Mouse (Mus musculus): Measurements from ENCODE around the gene Cstf1. TPM values are rescaled to one million over a fixed set of nuclear protein-coding genes. Genes with fewer than 3 reads are reported as not detected.

Gene Cstf1
- polyA plus RNA-seq, 1 experiment from 2014 or later, result 37.3 TPM

- no peak for ATAC-seq (ENCODE audit: low FRiP score)
- no peak overlapping the region for H3K9ac ChIP-seq
- 59% methylated on average over 8 of the region's 8 CpGs for WGBS
- no peaks in the 10 kb centered on the region for H3K36me3 ChIP-seq
- peak overlapping the region; percentile 72; the same call in 1 of the 2 replicates for H3K4me3 ChIP-seq
- H3K27me3 ChIP-seq, result no peaks in the 10 kb centered on the region
- H3K27ac ChIP-seq, result 0 out of 2 replicates have a peak overlapping the region, but pooled peaks have one; percentile 55
- peak overlapping the region; percentile 97 for H3K4me2 ChIP-seq (replicated peaks)
- H3K4me1 ChIP-seq, result peaks cover 16% of the 10 kb centered on the region
- H3K9me3 ChIP-seq (replicated peaks), result no peaks in the 10 kb centered on the region
Observed at GRCm38 (mm10) chr2:172346933-172347611, 23.4 kb upstream of the Cstf1 start.

- no peak for ATAC-seq (ENCODE audit: low FRiP score)
- Histone ChIP-seq H3K27me3 (no peaks in the 10 kb centered on the region), H3K9ac (no peak overlapping the region), H3K4me3 (no peak overlapping the region), H3K4me1 (peaks cover 20% of the 10 kb centered on the region), H3K9me3 (replicated peaks) (no peaks in the 10 kb centered on the region), H3K36me3 (no peaks in the 10 kb centered on the region), H3K4me2 (replicated peaks) (no peak overlapping the region), H3K27ac (peak overlapping the region; percentile 55)
- 62% methylated on average over 3 of the region's 3 CpGs for WGBS
Observed at GRCm38 (mm10) chr2:172348297-172348950, 22.1 kb upstream of the Cstf1 start.

- Histone ChIP-seq H3K27ac (no peak overlapping the region), H3K9me3 (replicated peaks) (no peaks in the 10 kb centered on the region), H3K4me1 (peaks cover 19% of the 10 kb centered on the region), H3K27me3 (no peaks in the 10 kb centered on the region), H3K9ac (no peak overlapping the region), H3K4me3 (no peak overlapping the region), H3K36me3 (peaks cover 1% of the 10 kb centered on the region; the same call in 1 of the 2 replicates), H3K4me2 (replicated peaks) (no peak overlapping the region)
- ATAC-seq (ENCODE audit: low FRiP score), result no peak
- 82% methylated on average over 14 of the region's 14 CpGs for WGBS
Observed at GRCm38 (mm10) chr2:172349776-172350175, 20.7 kb upstream of the Cstf1 start.

DNA sequence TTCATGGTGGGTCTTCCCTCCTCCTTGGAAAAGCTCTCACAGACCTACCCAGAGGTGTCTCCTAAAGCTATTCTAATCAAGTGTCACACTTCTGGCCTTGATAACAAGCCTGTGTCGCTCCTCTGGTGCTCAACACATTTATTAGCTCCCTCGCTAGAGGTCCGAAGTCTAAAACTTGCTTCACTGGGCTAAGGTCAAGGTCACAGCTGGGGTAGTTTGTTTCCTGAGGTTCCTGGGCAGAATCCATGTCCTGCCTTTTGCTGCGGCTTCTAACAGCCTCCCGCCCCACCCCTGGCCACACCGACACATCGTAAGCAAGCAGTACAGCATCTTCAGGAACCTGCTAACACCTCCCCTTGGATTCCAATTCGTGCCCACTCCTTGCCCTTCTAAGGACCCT lies 19.7 kb upstream of the Cstf1 start:
- Histone ChIP-seq H3K36me3 (peaks cover 11% of the 10 kb centered on the region), H3K4me1 (peaks cover 16% of the 10 kb centered on the region; the same call in 1 of the 2 replicates), H3K27ac (no peak overlapping the region), H3K4me2 (replicated peaks) (no peak overlapping the region), H3K9ac (no peak overlapping the region), H3K9me3 (replicated peaks) (no peaks in the 10 kb centered on the region), H3K27me3 (no peaks in the 10 kb centered on the region), H3K4me3 (no peak overlapping the region)
- 77% methylated on average over 8 of the region's 8 CpGs for WGBS
- ATAC-seq (ENCODE audit: low FRiP score), result no peak

DNA sequence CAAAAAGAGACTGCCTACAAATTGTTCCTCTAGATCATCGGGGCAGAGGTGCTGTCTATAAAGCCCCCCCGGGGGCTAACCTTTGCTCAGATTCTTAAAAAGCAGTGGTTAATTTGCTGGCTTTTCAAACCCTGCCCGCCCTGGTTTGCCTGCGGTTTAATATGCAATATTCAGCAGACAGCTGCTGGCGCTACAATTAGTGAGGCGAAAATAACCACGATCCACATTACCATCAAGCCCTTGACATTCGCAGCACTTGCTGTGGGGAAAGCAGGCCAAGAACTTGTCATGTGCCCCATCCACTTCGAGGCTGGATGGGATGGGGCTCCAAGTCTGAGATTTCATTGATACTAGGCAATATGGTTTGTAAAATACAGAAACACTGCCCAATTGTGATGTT lies 17.3 kb upstream of the Cstf1 start:
- WGBS, result 67% methylated on average over 9 of the region's 9 CpGs
- Histone ChIP-seq H3K27me3 (no peaks in the 10 kb centered on the region), H3K9ac (no peak overlapping the region), H3K36me3 (peaks cover 33% of the 10 kb centered on the region), H3K4me2 (replicated peaks) (no peak overlapping the region), H3K4me3 (no peak overlapping the region), H3K9me3 (replicated peaks) (no peaks in the 10 kb centered on the region), H3K27ac (no peak overlapping the region), H3K4me1 (peaks cover 4% of the 10 kb centered on the region; the same call in 1 of the 2 replicates)
- no peak for ATAC-seq (ENCODE audit: low FRiP score)

- Histone ChIP-seq H3K27me3 (no peaks in the 10 kb centered on the region), H3K36me3 (peaks cover 49% of the 10 kb centered on the region), H3K9me3 (replicated peaks) (no peaks in the 10 kb centered on the region), H3K4me1 (peaks cover 4% of the 10 kb centered on the region; the same call in 1 of the 2 replicates), H3K9ac (no peak overlapping the region), H3K4me3 (no peak overlapping the region), H3K4me2 (replicated peaks) (no peak overlapping the region), H3K27ac (0 out of 2 replicates have a peak overlapping the region, but pooled peaks have one; percentile 12)
- ATAC-seq (ENCODE audit: low FRiP score), result no peak
- WGBS, result 77% methylated on average over 9 of the region's 9 CpGs
Observed at GRCm38 (mm10) chr2:172354761-172355160, 15.7 kb upstream of the Cstf1 start.

DNA sequence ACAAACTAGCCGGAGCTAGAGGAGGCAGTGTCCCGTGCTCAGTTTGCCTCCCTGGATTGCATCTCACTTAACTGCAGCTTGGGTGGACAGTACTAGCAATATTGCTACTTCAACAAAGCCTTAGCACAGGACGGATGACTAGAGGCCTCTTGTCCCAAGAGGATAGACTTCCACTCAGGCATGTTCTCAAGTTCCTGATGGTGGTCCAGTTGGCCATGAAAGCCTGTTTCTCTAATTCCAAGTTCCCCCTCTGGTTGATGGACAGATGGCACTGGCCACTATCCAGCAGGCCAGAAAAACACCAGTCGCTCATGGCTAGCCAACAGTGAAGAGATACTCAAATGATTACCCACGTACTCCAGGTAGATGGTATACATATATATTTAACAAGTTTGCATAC lies 14.6 kb upstream of the Cstf1 start:
- H3K27me3 ChIP-seq, result no peaks in the 10 kb centered on the region
- 87% methylated on average over 5 of the region's 5 CpGs for WGBS
- H3K9me3 ChIP-seq (replicated peaks), result no peaks in the 10 kb centered on the region
- no peak overlapping the region for H3K9ac ChIP-seq
- H3K4me1 ChIP-seq, result peaks cover 4% of the 10 kb centered on the region; the same call in 1 of the 2 replicates
- H3K4me3 ChIP-seq, result no peak overlapping the region
- peaks cover 59% of the 10 kb centered on the region for H3K36me3 ChIP-seq
- H3K27ac ChIP-seq, result no peak overlapping the region
- no peak for ATAC-seq (ENCODE audit: low FRiP score)
- H3K4me2 ChIP-seq (replicated peaks), result no peak overlapping the region

DNA sequence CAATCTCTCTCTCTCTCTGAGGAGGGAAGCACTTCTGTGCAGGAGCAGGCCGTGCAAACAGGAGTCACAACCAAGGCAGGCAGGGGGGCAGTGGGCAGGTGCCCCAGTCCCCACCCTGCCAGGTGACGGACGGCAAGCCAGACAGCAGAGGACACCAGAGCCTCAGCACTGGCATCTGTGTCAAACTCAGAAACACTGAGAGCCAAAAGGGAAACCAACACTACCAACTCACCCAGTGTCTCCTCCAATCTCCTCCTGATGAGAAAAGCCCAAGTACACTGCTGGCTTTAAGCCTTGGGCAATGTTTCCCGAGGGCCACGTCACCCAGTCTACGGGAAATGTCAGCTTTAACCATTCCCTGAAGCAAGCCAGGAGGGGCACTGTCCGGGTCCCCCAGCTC lies 7.3 kb upstream of the Cstf1 start:
- H3K4me2 ChIP-seq (replicated peaks), result no peak overlapping the region
- H3K9ac ChIP-seq, result no peak overlapping the region
- H3K36me3 ChIP-seq, result peaks cover 77% of the 10 kb centered on the region
- H3K4me3 ChIP-seq, result no peak overlapping the region
- H3K9me3 ChIP-seq (replicated peaks), result no peaks in the 10 kb centered on the region
- peaks cover 4% of the 10 kb centered on the region; the same call in 1 of the 2 replicates for H3K4me1 ChIP-seq
- WGBS, result 85% methylated on average over 7 of the region's 7 CpGs
- no peak for ATAC-seq (ENCODE audit: low FRiP score)
- no peak overlapping the region for H3K27ac ChIP-seq
- no peaks in the 10 kb centered on the region for H3K27me3 ChIP-seq

- no peaks in the 10 kb centered on the region for H3K9me3 ChIP-seq (replicated peaks)
- ATAC-seq (ENCODE audit: low FRiP score), result no peak
- peak overlapping the region; percentile 85 for H3K4me3 ChIP-seq
- H3K36me3 ChIP-seq, result peaks cover 42% of the 10 kb centered on the region
- 0% methylated on average over 11 of the region's 11 CpGs for WGBS
- H3K4me1 ChIP-seq, result peaks cover 27% of the 10 kb centered on the region
- H3K4me2 ChIP-seq (replicated peaks), result peak overlapping the region; percentile 61
- H3K9ac ChIP-seq, result peak overlapping the region; percentile 84
- H3K27ac ChIP-seq, result no peak overlapping the region
- no peaks in the 10 kb centered on the region for H3K27me3 ChIP-seq
Observed at GRCm38 (mm10) chr2:172371258-172371657, 777 bp downstream of the Cstf1 start.

- Histone ChIP-seq H3K4me1 (peaks cover 9% of the 10 kb centered on the region), H3K4me3 (no peak overlapping the region), H3K27ac (no peak overlapping the region), H3K9ac (no peak overlapping the region), H3K4me2 (replicated peaks) (no peak overlapping the region), H3K9me3 (replicated peaks) (no peaks in the 10 kb centered on the region), H3K36me3 (peaks cover 85% of the 10 kb centered on the region), H3K27me3 (no peaks in the 10 kb centered on the region)
- WGBS, result 89% methylated on average over 4 of the region's 4 CpGs
- no peak for ATAC-seq (ENCODE audit: low FRiP score)
Observed at GRCm38 (mm10) chr2:172376551-172376950, 6.1 kb downstream of the Cstf1 start.

- Histone ChIP-seq H3K4me1 (peaks cover 4% of the 10 kb centered on the region; the same call in 1 of the 2 replicates), H3K9ac (no peak overlapping the region), H3K27me3 (no peaks in the 10 kb centered on the region), H3K9me3 (replicated peaks) (no peaks in the 10 kb centered on the region), H3K27ac (no peak overlapping the region), H3K4me2 (replicated peaks) (no peak overlapping the region), H3K4me3 (no peak overlapping the region), H3K36me3 (peaks cover 90% of the 10 kb centered on the region)
- WGBS, result 72% methylated on average over 5 of the region's 5 CpGs
- ATAC-seq (ENCODE audit: low FRiP score), result no peak
Observed at GRCm38 (mm10) chr2:172376999-172377515, 6.6 kb downstream of the Cstf1 start.

DNA sequence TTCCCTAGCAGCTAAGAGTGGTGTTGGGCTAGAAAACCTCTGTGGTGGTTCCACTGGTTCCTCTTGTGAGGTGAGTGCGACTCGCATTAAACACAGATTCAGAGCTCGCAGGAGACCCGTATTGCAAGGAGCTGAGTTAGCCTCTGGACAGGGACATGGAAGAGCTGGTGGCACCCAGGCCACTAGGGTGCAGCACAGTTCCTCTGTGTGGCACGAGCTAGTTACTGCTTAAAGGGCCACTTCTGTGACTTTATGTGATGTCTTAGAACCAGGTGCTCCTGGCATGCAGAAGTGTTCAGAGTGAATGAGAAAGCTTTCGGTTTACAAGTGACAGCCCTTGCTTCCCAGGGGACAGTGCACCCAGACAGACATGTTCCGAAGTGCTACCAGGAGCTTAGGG lies 7.9 kb downstream of the Cstf1 start:
- no peak overlapping the region for H3K4me3 ChIP-seq
- H3K9ac ChIP-seq, result no peak overlapping the region
- H3K36me3 ChIP-seq, result peaks cover 89% of the 10 kb centered on the region
- H3K4me1 ChIP-seq, result no peaks in the 10 kb centered on the region
- H3K27me3 ChIP-seq, result no peaks in the 10 kb centered on the region
- H3K4me2 ChIP-seq (replicated peaks), result no peak overlapping the region
- ATAC-seq (ENCODE audit: low FRiP score), result no peak
- no peaks in the 10 kb centered on the region for H3K9me3 ChIP-seq (replicated peaks)
- no peak overlapping the region for H3K27ac ChIP-seq
- 79% methylated on average over 7 of the region's 7 CpGs for WGBS

All from hindbrain, embryonic 12.5 days (tissue).